In genomic region chr17:23537554-23538255, GRCm38 (mm10) we compare ENCODE assay signal across 9 mouse cellular contexts. TPM values are rescaled to one million over a fixed set of nuclear protein-coding genes. Genes with fewer than 3 reads are reported as not detected.
A peak's percentile ranks its signal among the peaks of the same experiment; 100 is the strongest.
DNase-seq lines count a peak whose midpoint lies in the region; ATAC-seq and TF ChIP-seq lines count a peak whose summit lies in the region.
"Had no signal": no experiment of that assay in that cellular context is flagged by ENCODE, and none has a peak within 500 bp of the region (broad histone marks: within the 10 kb centered on the region; RNA-seq: fewer than 3 reads in every experiment).

No protein-coding gene starts in this region.

- TF ChIP-seq POLR2A in MEL (IDR thresholded peaks at IDR 0.05; ENCODE audit: control insufficient read depth in 1 of 2, insufficient read depth in 1 of 2, low read depth in 1 of 2, low read length in 2 of 2, poor library complexity in 1 of 2) = no peak
- TF ChIP-seq POLR2A in kidney, adult 2 months (IDR thresholded peaks at IDR 0.05; ENCODE audit: low read depth, low read length) = no peak

- 4% methylated on average over 27 of the region's 27 CpGs for WGBS in heart, embryonic 12.5 days
- 4% methylated on average over 27 of the region's 27 CpGs for WGBS in hindbrain, embryonic 12.5 days
- WGBS in midbrain, embryonic 13.5 days = 5% methylated on average over 27 of the region's 27 CpGs
- WGBS in kidney, adult 2 months = 13% methylated on average over 27 of the region's 27 CpGs

- H3K4me1 ChIP-seq in heart, embryonic 12.5 days (replicated peaks) = peaks cover 19% of the 10 kb centered on the region
- peaks cover 0 to 11% of the 10 kb centered on the region in 2 experiments; a peak in 2 of 4 replicates for H3K4me1 ChIP-seq in MEL (ENCODE audit: control insufficient read depth in 1 of 2, insufficient read depth in 2 of 2, low read length in 2 of 2)
- H3K4me1 ChIP-seq in hindbrain, embryonic 12.5 days = 0 out of 2 replicates have a peak, but pooled peaks cover 5% of the 10 kb centered on the region
- H3K4me1 ChIP-seq in midbrain, embryonic 13.5 days (replicated peaks) = peaks cover 9% of the 10 kb centered on the region; the same call in 1 of the 2 replicates
- H3K4me1 ChIP-seq in kidney, adult 2 months (ENCODE audit: control insufficient read depth, insufficient read depth, low read length) = no peaks in the 10 kb centered on the region

- H3K27ac ChIP-seq in heart, embryonic 12.5 days (ENCODE audit: poor library complexity, severe bottlenecking) = no peak overlapping the region
- no peak overlapping the region for H3K27ac ChIP-seq in MEL (ENCODE audit: control insufficient read depth, low read depth, low read length)
- no peak overlapping the region for H3K27ac ChIP-seq in hindbrain, embryonic 12.5 days
- no peak overlapping the region for H3K27ac ChIP-seq in midbrain, embryonic 13.5 days
- no peak overlapping the region for H3K27ac ChIP-seq in kidney, adult 2 months (ENCODE audit: insufficient read depth, low read depth, low read length)

- no peaks in the 10 kb centered on the region for H3K9me3 ChIP-seq in heart, embryonic 12.5 days (replicated peaks)
- H3K9me3 ChIP-seq in MEL (replicated peaks; ENCODE audit: insufficient read depth, low read length) = no peaks in the 10 kb centered on the region
- H3K9me3 ChIP-seq in hindbrain, embryonic 12.5 days (replicated peaks) = no peaks in the 10 kb centered on the region
- H3K9me3 ChIP-seq in midbrain, embryonic 13.5 days = no peaks in the 10 kb centered on the region

- TF ChIP-seq CTCF in MEL (IDR thresholded peaks at IDR 0.05 in 2 of 3, conservative IDR thresholded peaks at IDR 0.05 in 1 of 3; ENCODE audit: control insufficient read depth in 1 of 3, insufficient read depth in 1 of 3, low read depth in 2 of 3, low read length in 3 of 3, poor library complexity in 1 of 3, severe bottlenecking in 1 of 3) = peak in 2 of 3 experiments; percentile 6 to 9; a peak in 1 of 6 replicates
- no peak for TF ChIP-seq CTCF in kidney, adult 2 months (conservative IDR thresholded peaks at IDR 0.05; ENCODE audit: insufficient read depth, insufficient read length, low read depth, low read length)

- H3K9ac ChIP-seq in heart, embryonic 12.5 days = peak overlapping the region; percentile 29; the same call in 1 of the 2 replicates
- H3K9ac ChIP-seq in MEL (ENCODE audit: control insufficient read depth, low read depth, low read length, poor library complexity, severe bottlenecking) = peak overlapping the region; percentile 61
- H3K9ac ChIP-seq in hindbrain, embryonic 12.5 days = no peak overlapping the region
- peak overlapping the region; percentile 46; the same call in 1 of the 2 replicates for H3K9ac ChIP-seq in midbrain, embryonic 13.5 days (replicated peaks)

- no peaks in the 10 kb centered on the region; the same call in 1 of the 2 replicates for H3K79me2 ChIP-seq in MEL (ENCODE audit: control insufficient read depth, insufficient read depth, low read length, poor library complexity)

- TF ChIP-seq RAD21 in MEL (IDR thresholded peaks at IDR 0.05; ENCODE audit: low read depth, low read length) = no peak

- H3K4me3 ChIP-seq in heart, embryonic 12.5 days = peak overlapping the region; percentile 37
- H3K4me3 ChIP-seq in MEL (ENCODE audit: control insufficient read depth in 1 of 2, insufficient read depth in 1 of 2, low read depth in 2 of 2, low read length in 2 of 2) = peak overlapping the region; percentile 52 to 83
- peak overlapping the region; percentile 26 for H3K4me3 ChIP-seq in hindbrain, embryonic 12.5 days
- peak overlapping the region; percentile 27 for H3K4me3 ChIP-seq in midbrain, embryonic 13.5 days (replicated peaks)
- no peak overlapping the region for H3K4me3 ChIP-seq in kidney, adult 2 months (ENCODE audit: insufficient read depth, low read depth, low read length)

- H3K4me2 ChIP-seq in heart, embryonic 12.5 days = peak overlapping the region; percentile 69
- peak overlapping the region; percentile 49 for H3K4me2 ChIP-seq in hindbrain, embryonic 12.5 days (replicated peaks)
- H3K4me2 ChIP-seq in midbrain, embryonic 13.5 days (replicated peaks) = peak overlapping the region; percentile 48

- peaks cover 25% of the 10 kb centered on the region for H3K27me3 ChIP-seq in heart, embryonic 12.5 days (replicated peaks)
- no peaks in the 10 kb centered on the region for H3K27me3 ChIP-seq in MEL (ENCODE audit: control insufficient read depth in 1 of 2, insufficient read depth in 2 of 2, low read length in 2 of 2)
- peaks cover 64% of the 10 kb centered on the region for H3K27me3 ChIP-seq in hindbrain, embryonic 12.5 days
- peaks cover 68% of the 10 kb centered on the region for H3K27me3 ChIP-seq in midbrain, embryonic 13.5 days
- no peaks in the 10 kb centered on the region; the same call in 1 of the 2 replicates for H3K27me3 ChIP-seq in kidney, adult 2 months (replicated peaks; ENCODE audit: control insufficient read depth, insufficient read depth, low read length)

- no peak for DNase-seq in heart, adult 8-10 months (ENCODE audit: low spot score)
- DNase-seq in MEL (ENCODE audit: low read depth, low spot score) = peak; percentile 86
- DNase-seq in spleen, adult 12 weeks (ENCODE audit: low spot score) = no peak
- DNase-seq in kidney, adult 2 months = no peak
- no peak for DNase-seq in thymus, postnatal 36 days
- DNase-seq: right cerebral cortex, postnatal 14 days had no signal

- no peak for TF ChIP-seq EP300 in MEL (IDR thresholded peaks at IDR 0.05; ENCODE audit: low read depth in 1 of 2, low read length in 2 of 2)

- no peak for ATAC-seq in heart, embryonic 12.5 days (ENCODE audit: insufficient number of reproducible peaks, low FRiP score)
- no peak for ATAC-seq in hindbrain, embryonic 12.5 days (ENCODE audit: low FRiP score)
- ATAC-seq in midbrain, embryonic 13.5 days = no peak

- no peaks in the 10 kb centered on the region for H3K36me3 ChIP-seq in heart, embryonic 12.5 days
- peaks cover 0 to 11% of the 10 kb centered on the region in 2 experiments; a peak in 2 of 4 replicates for H3K36me3 ChIP-seq in MEL (ENCODE audit: control insufficient read depth in 1 of 2, insufficient read depth in 2 of 2, low read length in 2 of 2)
- no peaks in the 10 kb centered on the region for H3K36me3 ChIP-seq in hindbrain, embryonic 12.5 days
- no peaks in the 10 kb centered on the region for H3K36me3 ChIP-seq in midbrain, embryonic 13.5 days
- no peaks in the 10 kb centered on the region for H3K36me3 ChIP-seq in kidney, adult 2 months (ENCODE audit: control insufficient read depth, insufficient read depth, low read length)

TF ChIP-seq in MEL, 35 proteins besides CTCF, POLR2A, EP300 and RAD21:
- peak; percentile 100 for TF ChIP-seq TBP (IDR thresholded peaks at IDR 0.05; ENCODE audit: low read depth, low read length)
- no peak for TF ChIP-seq BHLHE40 (IDR thresholded peaks at IDR 0.05; ENCODE audit: borderline replicate concordance, low read depth, low read length)
- TF ChIP-seq MEF2A (IDR thresholded peaks at IDR 0.05; ENCODE audit: extremely low read depth, insufficient replicate concordance, low read depth, low read length, poor library complexity, severe bottlenecking) = no peak
- no peak for TF ChIP-seq POLR2AphosphoS2 (IDR thresholded peaks at IDR 0.05; ENCODE audit: low read length)
- no peak for TF ChIP-seq ETS1 (IDR thresholded peaks at IDR 0.05; ENCODE audit: low read depth, low read length)
- 0 out of 2 replicates have a peak, but pooled peaks have one; percentile 25 for TF ChIP-seq SIN3A (IDR thresholded peaks at IDR 0.05; ENCODE audit: low read length)
- peak; percentile 39; the same call in 1 of the 2 replicates for TF ChIP-seq MAX (IDR thresholded peaks at IDR 0.05; ENCODE audit: low read length)
- TF ChIP-seq NELFE (IDR thresholded peaks at IDR 0.05; ENCODE audit: low read depth, low read length) = no peak
- TF ChIP-seq POLR2AphosphoS5 (IDR thresholded peaks at IDR 0.05; ENCODE audit: borderline replicate concordance, low read depth, low read length) = no peak
- TF ChIP-seq KAT2A (conservative IDR thresholded peaks at IDR 0.05; ENCODE audit: low read depth, low read length) = no peak
- peak; percentile 64 for TF ChIP-seq GATA1 (IDR thresholded peaks at IDR 0.05; ENCODE audit: low read depth, low read length)
- TF ChIP-seq USF2 (IDR thresholded peaks at IDR 0.05; ENCODE audit: borderline replicate concordance in 1 of 2, insufficient read depth in 1 of 2, low read depth in 1 of 2, low read length in 2 of 2) = no peak
- TF ChIP-seq JUND (IDR thresholded peaks at IDR 0.05; ENCODE audit: low read depth, low read length) = no peak
- TF ChIP-seq MAFK (IDR thresholded peaks at IDR 0.05; ENCODE audit: borderline replicate concordance, low read depth, low read length) = peak; percentile 89
- no peak for TF ChIP-seq SMC3 (IDR thresholded peaks at IDR 0.05; ENCODE audit: low read depth, low read length)
- no peak for TF ChIP-seq UBTF (IDR thresholded peaks at IDR 0.05; ENCODE audit: borderline replicate concordance, insufficient read depth, low read depth, low read length)
- no peak for TF ChIP-seq TCF12 (IDR thresholded peaks at IDR 0.05; ENCODE audit: low read depth, low read length)

RNA-seq across cellular contexts. Expression of gene Zfp213, which starts 26.3 kb away (rescaled TPM):
- 14.1 and 16.9 TPM in 2 replicates for polyA plus RNA-seq in heart, embryonic 12.5 days (2016; fragmentation: Nextera tagmentation; extraction: Ambion mirVana)
- total RNA-seq in heart, adult 8-10 months (2022) = 1 to 10 TPM; 4.9 to 6.5 (median 5.8) TPM
- 3.4 and 3.8 TPM in 2 replicates for total RNA-seq in MEL (2012; rRNA removed)
- 1 to 10 TPM in 1 of 2 experiments, not detected in 1; 3.0 TPM for polyA plus RNA-seq in MEL (2012; ENCODE audit: insufficient read depth in 1 of 2, insufficient read length in 2 of 2, low read depth in 1 of 2, low replicate concordance in 2 of 2, missing spikeins in 1 of 2)
- 20.8 and 21.3 TPM in 2 replicates for polyA plus RNA-seq in hindbrain, embryonic 12.5 days (2016; fragmentation: Nextera tagmentation; extraction: Ambion mirVana)
- 18.0 and 20.4 TPM in 2 replicates for polyA plus RNA-seq in midbrain, embryonic 13.5 days (2015; fragmentation: Nextera tagmentation; extraction: Ambion mirVana)
- 12.0 and 14.9 TPM in 2 replicates for polyA plus RNA-seq in kidney, adult 2 months (2012; rRNA removed)

RNA-seq across cellular contexts. Expression of gene Vmn2r117, which starts 58.2 kb away (rescaled TPM):
- polyA plus RNA-seq in heart, embryonic 12.5 days (2016; fragmentation: Nextera tagmentation; extraction: Ambion mirVana) = not detected in 2 replicates
- total RNA-seq in heart, adult 8-10 months (2022) = not detected
- total RNA-seq in MEL (2012; rRNA removed) = not detected in 2 replicates
- not detected for polyA plus RNA-seq in MEL (2012; ENCODE audit: insufficient read depth in 1 of 2, insufficient read length in 2 of 2, low read depth in 1 of 2, low replicate concordance in 2 of 2, missing spikeins in 1 of 2)
- polyA plus RNA-seq in hindbrain, embryonic 12.5 days (2016; fragmentation: Nextera tagmentation; extraction: Ambion mirVana) = not detected in 2 replicates
- not detected in 2 replicates for polyA plus RNA-seq in midbrain, embryonic 13.5 days (2015; fragmentation: Nextera tagmentation; extraction: Ambion mirVana)
- polyA plus RNA-seq in kidney, adult 2 months (2012; rRNA removed) = not detected in 2 replicates
